In the genomic region with DNA sequence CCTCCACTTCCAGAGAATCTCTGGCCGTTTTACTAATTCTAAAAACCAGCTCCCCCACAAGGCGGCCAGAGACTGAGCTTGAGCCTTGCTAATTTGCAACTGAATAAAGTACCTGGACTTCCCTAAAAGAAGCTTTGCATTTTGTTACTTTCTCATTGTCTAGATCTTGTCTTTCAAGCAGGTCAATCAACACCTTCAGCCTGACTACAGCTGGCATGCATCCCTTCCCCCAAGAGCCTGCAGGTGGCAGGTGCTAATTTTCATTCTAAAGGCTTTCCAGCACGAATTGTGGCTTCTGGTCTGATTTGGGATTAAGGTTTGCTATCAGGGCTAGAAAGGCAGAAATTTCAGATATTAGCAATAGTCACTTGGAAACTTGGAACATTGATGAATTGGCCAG, we compare ENCODE assay signal across 23 mouse cellular contexts.
"Had no signal": no experiment of that assay in that cellular context is flagged by ENCODE, and none has a peak within 500 bp of the region (broad histone marks: within the 10 kb centered on the region; RNA-seq: fewer than 3 reads in every experiment).

No protein-coding gene starts in this region.

- DNase-seq: gastrocnemius, postnatal 14 days; gastrocnemius, postnatal 36 days; heart, adult 11 months; heart, adult 2 months; heart, postnatal 10 days; heart, postnatal 4 days; kidney, adult 18-20 months; kidney, adult 8-10 months; kidney, postnatal 10 days; kidney, postnatal 25 days; kidney, postnatal 4 days; layer of hippocampus, postnatal 36 days; left cerebral cortex, postnatal 4 days had no signal

- H3K27ac ChIP-seq: heart, adult 2 months; hindbrain, embryonic 10.5 days; hindbrain, embryonic 12.5 days; hindbrain, embryonic 14.5 days; intestine, embryonic 15.5 days; layer of hippocampus, adult 2 months; limb, embryonic 13.5 days; limb, embryonic 15.5 days; liver, embryonic 12.5 days; liver, embryonic 14.5 days had no signal

- H3K4me1 ChIP-seq: heart, embryonic 12.5 days; hindbrain, embryonic 10.5 days; hindbrain, embryonic 12.5 days; intestine, embryonic 15.5 days; limb, embryonic 13.5 days; limb, embryonic 15.5 days; liver, embryonic 12.5 days had no signal

- H3K9me3 ChIP-seq: intestine, embryonic 15.5 days; liver, embryonic 12.5 days had no signal

- H3K9ac ChIP-seq: heart, embryonic 12.5 days; hindbrain, embryonic 12.5 days; hindbrain, embryonic 14.5 days; intestine, embryonic 15.5 days; limb, embryonic 13.5 days; limb, embryonic 15.5 days; liver, embryonic 12.5 days; liver, embryonic 14.5 days had no signal

- H3K27me3 ChIP-seq: heart, embryonic 12.5 days; hindbrain, embryonic 12.5 days; intestine, embryonic 15.5 days; limb, embryonic 13.5 days; limb, embryonic 15.5 days; liver, embryonic 12.5 days had no signal

- H3K4me3 ChIP-seq: heart, adult 2 months; heart, embryonic 12.5 days; hindbrain, embryonic 10.5 days; hindbrain, embryonic 12.5 days; intestine, embryonic 15.5 days; layer of hippocampus, adult 2 months; limb, embryonic 13.5 days; limb, embryonic 15.5 days; liver, embryonic 12.5 days had no signal

- H3K36me3 ChIP-seq: heart, embryonic 12.5 days; hindbrain, embryonic 10.5 days; hindbrain, embryonic 12.5 days; intestine, embryonic 15.5 days; limb, embryonic 13.5 days; limb, embryonic 15.5 days; liver, embryonic 12.5 days had no signal
